Mouse (Mus musculus): ENCODE data around the gene Akap14. TPM values are rescaled to one million over a fixed set of nuclear protein-coding genes. Genes with fewer than 3 reads are reported as not detected.
A peak's percentile ranks its signal among the peaks of the same experiment; 100 is the strongest.
"Not testable (repeated sequence)": the region's sequence is repeated elsewhere in the genome, so short reads cannot be mapped to it uniquely, and the experiment has no call there.

Akap14 gene
- polyA plus RNA-seq, 1 experiment from 2014 or later, result not detected

- Histone ChIP-seq H3K4me3 (replicated peaks; ENCODE audit: low read length) (no peak overlapping the region), H3K9me3 (replicated peaks; ENCODE audit: control insufficient read depth, low read length) (no peaks in the 10 kb centered on the region), H3K27me3 (ENCODE audit: control insufficient read depth, insufficient read depth, low read length) (no peaks in the 10 kb centered on the region), H3K27ac (ENCODE audit: low read length) (no peak overlapping the region), H3K9ac (ENCODE audit: low read length) (no peak overlapping the region), H3K4me2 (ENCODE audit: low read depth, low read length) (no peak overlapping the region), H3K36me3 (ENCODE audit: control insufficient read depth, insufficient read depth, low read length) (no peaks in the 10 kb centered on the region), H3K4me1 (ENCODE audit: control insufficient read depth, insufficient read depth, low read length) (no peaks in the 10 kb centered on the region)
- 76% methylated on average over 10 of the region's 10 CpGs for WGBS
- no peak for ATAC-seq (ENCODE audit: insufficient read depth, low FRiP score)
These were observed 7.5 kb downstream of the Akap14 start for GRCm38 (mm10) chrX:37161169-37161568.

GRCm38 (mm10) chrX:37157839-37158238, 10.8 kb downstream of the Akap14 start:
- no peak for ATAC-seq (ENCODE audit: insufficient read depth, low FRiP score)
- H3K27me3 ChIP-seq (ENCODE audit: control insufficient read depth, insufficient read depth, low read length), result no peaks in the 10 kb centered on the region
- H3K4me1 ChIP-seq (ENCODE audit: control insufficient read depth, insufficient read depth, low read length), result no peaks in the 10 kb centered on the region
- H3K27ac ChIP-seq (ENCODE audit: low read length), result no peak overlapping the region
- H3K4me3 ChIP-seq (replicated peaks; ENCODE audit: low read length), result no peak overlapping the region
- no peak overlapping the region for H3K9ac ChIP-seq (ENCODE audit: low read length)
- 55% methylated on average over 4 of the region's 4 CpGs for WGBS
- no peak overlapping the region for H3K4me2 ChIP-seq (ENCODE audit: low read depth, low read length)
- no peaks in the 10 kb centered on the region for H3K9me3 ChIP-seq (replicated peaks; ENCODE audit: control insufficient read depth, low read length)
- H3K36me3 ChIP-seq (ENCODE audit: control insufficient read depth, insufficient read depth, low read length), result no peaks in the 10 kb centered on the region

- H3K36me3 ChIP-seq (ENCODE audit: control insufficient read depth, insufficient read depth, low read length), result no peaks in the 10 kb centered on the region
- H3K4me3 ChIP-seq (replicated peaks; ENCODE audit: low read length), result no peak overlapping the region
- H3K27ac ChIP-seq (ENCODE audit: low read length), result no peak overlapping the region
- H3K4me2 ChIP-seq (ENCODE audit: low read depth, low read length), result no peak overlapping the region
- no peaks in the 10 kb centered on the region for H3K27me3 ChIP-seq (ENCODE audit: control insufficient read depth, insufficient read depth, low read length)
- ATAC-seq (ENCODE audit: insufficient read depth, low FRiP score), result no peak
- H3K9me3 ChIP-seq (replicated peaks; ENCODE audit: control insufficient read depth, low read length), result no peaks in the 10 kb centered on the region
- WGBS, result 91% methylated on average over 2 of the region's 2 CpGs
- H3K9ac ChIP-seq (ENCODE audit: low read length), result no peak overlapping the region
- no peaks in the 10 kb centered on the region for H3K4me1 ChIP-seq (ENCODE audit: control insufficient read depth, insufficient read depth, low read length)
These were observed 23.7 kb downstream of the Akap14 start for GRCm38 (mm10) chrX:37144954-37145353.

- not testable (repeated sequence) for H3K4me2 ChIP-seq (ENCODE audit: low read depth, low read length); H3K36me3 ChIP-seq (ENCODE audit: control insufficient read depth, insufficient read depth, low read length); H3K9me3 ChIP-seq (replicated peaks; ENCODE audit: control insufficient read depth, low read length); H3K27ac ChIP-seq (ENCODE audit: low read length); H3K27me3 ChIP-seq (ENCODE audit: control insufficient read depth, insufficient read depth, low read length); H3K9ac ChIP-seq (ENCODE audit: low read length); H3K4me1 ChIP-seq (ENCODE audit: control insufficient read depth, insufficient read depth, low read length); ATAC-seq (ENCODE audit: insufficient read depth, low FRiP score); H3K4me3 ChIP-seq (replicated peaks; ENCODE audit: low read length)
- WGBS, result 83% methylated on average over 2 of the region's 4 CpGs
These were observed 24.1 kb downstream of the Akap14 start for GRCm38 (mm10) chrX:37144498-37144897.

- Histone ChIP-seq H3K9me3 (replicated peaks; ENCODE audit: control insufficient read depth, low read length) (no peaks in the 10 kb centered on the region), H3K4me1 (ENCODE audit: control insufficient read depth, insufficient read depth, low read length) (no peaks in the 10 kb centered on the region), H3K27me3 (ENCODE audit: control insufficient read depth, insufficient read depth, low read length) (no peaks in the 10 kb centered on the region), H3K4me2 (ENCODE audit: low read depth, low read length) (no peak overlapping the region), H3K9ac (ENCODE audit: low read length) (no peak overlapping the region), H3K36me3 (ENCODE audit: control insufficient read depth, insufficient read depth, low read length) (no peaks in the 10 kb centered on the region), H3K4me3 (replicated peaks; ENCODE audit: low read length) (no peak overlapping the region), H3K27ac (ENCODE audit: low read length) (no peak overlapping the region)
- ATAC-seq (ENCODE audit: insufficient read depth, low FRiP score), result no peak
- WGBS, result 85% methylated on average over 3 of the region's 3 CpGs
These were observed 26.9 kb downstream of the Akap14 start for GRCm38 (mm10) chrX:37141732-37142131.

GRCm38 (mm10) chrX:37126671-37127358, 41.8 kb downstream of the Akap14 start, which contains the start of gene Nkap:
Gene Nkap (plus strand): TSS chrX:37126795.
- peak within 1 kb of the TSS; percentile 61 for H3K27ac ChIP-seq (ENCODE audit: low read length)
- H3K4me3 ChIP-seq (replicated peaks; ENCODE audit: low read length), result peak within 1 kb of the TSS; percentile 56
- H3K9ac ChIP-seq (ENCODE audit: low read length), result peak within 1 kb of the TSS; percentile 76
- H3K4me2 ChIP-seq (ENCODE audit: low read depth, low read length), result peak within 1 kb of the TSS; percentile 57
- WGBS, result 10% methylated on average over 58 of the region's 58 CpGs
- no peaks in the 10 kb centered on the region for H3K36me3 ChIP-seq (ENCODE audit: control insufficient read depth, insufficient read depth, low read length)
- no peaks in the 10 kb centered on the region for H3K4me1 ChIP-seq (ENCODE audit: control insufficient read depth, insufficient read depth, low read length)
- H3K27me3 ChIP-seq (ENCODE audit: control insufficient read depth, insufficient read depth, low read length), result no peaks in the 10 kb centered on the region
- peak; percentile 83; the same call in 1 of the 2 replicates for ATAC-seq (ENCODE audit: insufficient read depth, low FRiP score)
- H3K9me3 ChIP-seq (replicated peaks; ENCODE audit: control insufficient read depth, low read length), result no peaks in the 10 kb centered on the region

- H3K4me3 ChIP-seq (replicated peaks; ENCODE audit: low read length), result no peak overlapping the region
These were observed 43.1 kb downstream of the Akap14 start for GRCm38 (mm10) chrX:37125511-37125910.

GRCm38 (mm10) chrX:37120212-37120611, 48.4 kb downstream of the Akap14 start:
- no peaks in the 10 kb centered on the region for H3K36me3 ChIP-seq (ENCODE audit: control insufficient read depth, insufficient read depth, low read length)
- H3K9ac ChIP-seq (ENCODE audit: low read length), result no peak overlapping the region
- ATAC-seq (ENCODE audit: insufficient read depth, low FRiP score), result no peak
- H3K27me3 ChIP-seq (ENCODE audit: control insufficient read depth, insufficient read depth, low read length), result no peaks in the 10 kb centered on the region
- no peaks in the 10 kb centered on the region for H3K9me3 ChIP-seq (replicated peaks; ENCODE audit: control insufficient read depth, low read length)
- WGBS, result 71% methylated on average over 5 of the region's 5 CpGs
- H3K27ac ChIP-seq (ENCODE audit: low read length), result no peak overlapping the region
- H3K4me3 ChIP-seq (replicated peaks; ENCODE audit: low read length), result no peak overlapping the region
- H3K4me1 ChIP-seq (ENCODE audit: control insufficient read depth, insufficient read depth, low read length), result no peaks in the 10 kb centered on the region
- no peak overlapping the region for H3K4me2 ChIP-seq (ENCODE audit: low read depth, low read length)

More at GRCm38 (mm10) chrX:37125511-37125910, 43.1 kb downstream of the Akap14 start:
- Histone ChIP-seq H3K27me3 (ENCODE audit: control insufficient read depth, insufficient read depth, low read length) (no peaks in the 10 kb centered on the region), H3K4me2 (ENCODE audit: low read depth, low read length) (no peak overlapping the region), H3K9ac (ENCODE audit: low read length) (no peak overlapping the region), H3K36me3 (ENCODE audit: control insufficient read depth, insufficient read depth, low read length) (no peaks in the 10 kb centered on the region), H3K9me3 (replicated peaks; ENCODE audit: control insufficient read depth, low read length) (no peaks in the 10 kb centered on the region), H3K4me1 (ENCODE audit: control insufficient read depth, insufficient read depth, low read length) (no peaks in the 10 kb centered on the region), H3K27ac (ENCODE audit: low read length) (no peak overlapping the region)
- ATAC-seq (ENCODE audit: insufficient read depth, low FRiP score), result no peak
- 87% methylated on average over 7 of the region's 7 CpGs for WGBS

- Histone ChIP-seq H3K4me3 (replicated peaks; ENCODE audit: low read length) (no peak overlapping the region), H3K9ac (ENCODE audit: low read length) (no peak overlapping the region), H3K27me3 (ENCODE audit: control insufficient read depth, insufficient read depth, low read length) (no peaks in the 10 kb centered on the region), H3K36me3 (ENCODE audit: control insufficient read depth, insufficient read depth, low read length) (no peaks in the 10 kb centered on the region), H3K4me2 (ENCODE audit: low read depth, low read length) (no peak overlapping the region), H3K27ac (ENCODE audit: low read length) (no peak overlapping the region), H3K9me3 (replicated peaks; ENCODE audit: control insufficient read depth, low read length) (no peaks in the 10 kb centered on the region), H3K4me1 (ENCODE audit: control insufficient read depth, insufficient read depth, low read length) (no peaks in the 10 kb centered on the region)
- 54% methylated on average over 3 of the region's 3 CpGs for WGBS
- ATAC-seq (ENCODE audit: insufficient read depth, low FRiP score), result no peak
These were observed 49.1 kb downstream of the Akap14 start for GRCm38 (mm10) chrX:37119585-37119984.

Data from stomach, embryonic 16.5 days (tissue).